Mouse (Mus musculus) G1E (cell line): ENCODE measurements around the gene Mybpc3. TPM values are rescaled to one million over a fixed set of nuclear protein-coding genes. Genes with fewer than 3 reads are reported as not detected.
A peak's percentile ranks its signal among the peaks of the same experiment; 100 is the strongest.

Experiments
- ATAC-seq: 2 replicates; pipeline ENCODE4 v1.8.0; 2016; ENCODE audit warnings: mild to moderate bottlenecking; ENCODE audit not compliant: insufficient number of reproducible peaks, poor library complexity, low FRiP score, severe bottlenecking; ENCODE audit errors: extremely low read depth
- DNase-seq: peaks from one replicate; pipeline ENCODE4 v3.0.0; 2012; ENCODE audit warnings: low spot score
- H3K27me3 ChIP-seq: 2 replicates; pipeline ENCODE4 v1.6.1; 2012; ENCODE audit warnings: mild to moderate bottlenecking, low read length, inconsistent platforms; ENCODE audit not compliant: insufficient read depth
- H3K36me3 ChIP-seq: replicated peaks from 2 replicates; pipeline ENCODE3; 2012; ENCODE audit warnings: mild to moderate bottlenecking, inconsistent platforms
- H3K4me1 ChIP-seq: 2 replicates; pipeline ENCODE4 v1.6.1; 2012; ENCODE audit warnings: low read depth, low read length, inconsistent platforms, mixed read lengths; ENCODE audit not compliant: insufficient read depth
- H3K4me3 ChIP-seq: 2 replicates; pipeline ENCODE4 v1.5.1; 2012; ENCODE audit warnings: low read depth, mild to moderate bottlenecking, inconsistent platforms, low read length, moderate library complexity, mixed read lengths
- H3K9me3 ChIP-seq: replicated peaks from 2 replicates; pipeline ENCODE4 v1.6.1; 2012; ENCODE audit warnings: inconsistent platforms
- CTCF ChIP-seq: IDR thresholded peaks from 2 replicates; pipeline ENCODE4 v1.5.1; 2012; ENCODE audit warnings: low read depth, low read length, inconsistent platforms, mixed read lengths
- GATA1 ChIP-seq: IDR thresholded peaks from 2 replicates; pipeline ENCODE4 v1.6.1; 2012; ENCODE audit warnings: borderline replicate concordance, low read length, inconsistent platforms, mixed read lengths
- GATA2 ChIP-seq: IDR thresholded peaks from 2 replicates; pipeline ENCODE4 v1.6.1; 2012; ENCODE audit warnings: low read depth, low read length, inconsistent platforms, borderline replicate concordance
- POLR2AphosphoS5 ChIP-seq: IDR thresholded peaks from 2 replicates; pipeline ENCODE4 v1.6.1; 2012; ENCODE audit warnings: low read depth, low read length, inconsistent platforms; ENCODE audit not compliant: insufficient replicate concordance
- TAL1 ChIP-seq: conservative IDR thresholded peaks from 2 replicates; pipeline ENCODE4 v1.6.1; 2012; ENCODE audit warnings: low read depth, low read length, inconsistent platforms, mixed read lengths
- polyA plus RNA-seq: library from polyadenylated mRNA; stranded (reverse); fragments of >175 nt; gene quantifications from 2 replicates; pipeline ENCODE4 v1.2.3, GENCODE M21; 2012
- total RNA-seq, 2 experiments: library from RNA; stranded (forward) in 1 of 2; stranded (reverse) in 1 of 2; fragments of 200-1000 nt in 1 of 2; fragments of >200 nt in 1 of 2; fragmentation: Nextera tagmentation in 1 of 2; gene quantifications; 2 replicates each; pipeline ENCODE4 v1.2.3; 2014 to 2017

The Mybpc3 gene
- total and polyA plus RNA-seq, 3 experiments = not detected

DNA sequence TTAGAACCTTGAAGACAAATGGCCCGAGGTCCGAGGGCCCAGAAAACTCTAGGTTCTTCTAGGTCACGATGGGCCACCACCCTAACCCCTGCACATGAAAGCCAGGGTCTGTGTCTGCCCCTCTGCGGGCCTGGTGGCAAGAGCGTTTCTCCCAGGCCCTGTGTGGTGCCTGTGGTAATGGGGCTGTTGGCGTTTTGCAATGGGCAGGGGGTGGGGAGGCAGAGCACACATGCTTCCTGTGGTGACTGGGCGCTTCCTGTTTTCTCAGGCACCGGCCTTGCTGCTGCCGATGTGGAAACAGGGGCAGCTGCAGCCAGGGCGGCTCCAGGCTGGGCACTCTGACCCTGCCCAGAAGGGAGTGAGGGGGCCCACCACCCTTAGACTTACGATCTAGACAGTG lies 35.1 kb upstream of the Mybpc3 start:
- H3K27me3 ChIP-seq = peaks cover 7% of the 10 kb centered on the region; the same call in 1 of the 2 replicates
- DNase-seq (peak; percentile 83), ATAC-seq (peak; percentile 89)
- TF ChIP-seq TAL1 (no peak), GATA1 (no peak), GATA2 (no peak), POLR2AphosphoS5 (no peak)
- H3K36me3 ChIP-seq = no peaks in the 10 kb centered on the region
- no peaks in the 10 kb centered on the region for H3K9me3 ChIP-seq
- H3K4me1 ChIP-seq = peaks cover 78% of the 10 kb centered on the region
- H3K4me3 ChIP-seq = peak overlapping the region; percentile 63; the same call in 1 of the 2 replicates

DNA sequence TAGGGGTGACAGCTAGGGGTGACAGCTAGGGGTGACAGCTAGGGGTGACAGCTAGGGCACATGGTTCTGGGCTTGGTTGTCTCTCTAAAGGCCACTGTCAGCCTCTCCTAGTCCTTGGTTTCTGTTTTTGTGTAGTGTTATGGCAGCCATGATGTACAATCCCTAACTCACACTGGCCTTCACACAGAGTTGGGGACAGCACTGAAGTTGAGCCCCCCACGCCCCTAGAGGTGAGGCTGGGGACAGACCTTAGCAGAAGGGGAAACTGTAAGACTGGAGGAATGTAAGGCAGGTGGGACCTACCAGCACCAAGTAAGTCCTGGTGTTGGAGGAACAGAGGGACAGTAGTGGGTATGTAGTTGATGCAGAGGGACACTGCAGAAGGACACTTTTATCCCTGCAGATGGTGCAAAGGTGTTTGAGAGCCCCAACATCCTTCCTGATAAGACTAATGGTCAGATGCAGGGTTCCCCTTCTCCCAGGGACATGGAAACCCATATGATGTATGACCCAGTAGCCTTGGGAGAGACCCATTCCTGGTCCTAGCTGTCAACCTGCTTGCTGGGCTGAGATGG lies 34.5 kb upstream of the Mybpc3 start:
- no peaks in the 10 kb centered on the region for H3K9me3 ChIP-seq
- H3K27me3 ChIP-seq = peaks cover 7% of the 10 kb centered on the region; the same call in 1 of the 2 replicates
- H3K36me3 ChIP-seq = no peaks in the 10 kb centered on the region
- ATAC-seq (no peak), DNase-seq (no peak)
- H3K4me1 ChIP-seq = peaks cover 78% of the 10 kb centered on the region
- peak overlapping the region; percentile 63; the same call in 1 of the 2 replicates for H3K4me3 ChIP-seq
- no peak for TF ChIP-seq CTCF
- no peak for TF ChIP-seq GATA2
- no peak for TF ChIP-seq POLR2AphosphoS5
- no peak for TF ChIP-seq GATA1
- TF ChIP-seq TAL1 = no peak

DNA sequence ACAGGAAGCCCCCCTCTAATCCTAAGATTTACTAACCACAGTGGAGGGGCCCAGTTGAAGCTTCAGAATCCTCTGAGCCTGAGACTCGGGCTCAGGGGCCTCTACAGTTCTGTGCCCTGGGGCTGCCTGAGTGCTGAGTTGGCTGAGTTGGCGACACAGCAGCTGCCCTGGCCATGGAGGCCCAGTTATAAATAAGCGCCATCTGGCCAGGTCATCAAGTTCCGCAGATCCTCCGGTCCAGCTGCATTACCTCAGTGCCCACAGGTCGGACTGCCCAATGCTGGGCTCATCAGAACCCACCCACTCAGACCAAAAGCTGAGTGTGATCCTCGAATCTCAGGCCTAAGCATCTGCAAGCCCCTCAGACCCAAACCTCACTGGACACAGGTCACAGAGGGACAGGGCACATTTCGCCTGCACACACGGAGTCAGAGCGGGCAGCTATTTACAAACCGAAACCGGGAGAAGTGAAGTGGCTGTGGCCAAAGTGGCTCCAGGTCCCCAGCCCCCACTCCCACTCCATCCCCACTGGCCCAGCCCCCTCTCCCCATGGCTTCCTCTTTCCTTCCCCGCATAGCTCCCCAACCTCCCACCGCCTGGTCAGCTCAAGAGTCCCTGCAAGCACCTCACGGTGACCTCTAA lies 33.6 kb upstream of the Mybpc3 start:
- H3K27me3 ChIP-seq = peaks cover 7% of the 10 kb centered on the region; the same call in 1 of the 2 replicates
- peaks cover 77% of the 10 kb centered on the region for H3K4me1 ChIP-seq
- ATAC-seq (no peak), DNase-seq (no peak)
- no peaks in the 10 kb centered on the region for H3K9me3 ChIP-seq
- H3K36me3 ChIP-seq = no peaks in the 10 kb centered on the region
- no peak overlapping the region; the same call in 1 of the 2 replicates for H3K4me3 ChIP-seq
- TF ChIP-seq TAL1 (no peak), POLR2AphosphoS5 (no peak), GATA1 (no peak)

DNA sequence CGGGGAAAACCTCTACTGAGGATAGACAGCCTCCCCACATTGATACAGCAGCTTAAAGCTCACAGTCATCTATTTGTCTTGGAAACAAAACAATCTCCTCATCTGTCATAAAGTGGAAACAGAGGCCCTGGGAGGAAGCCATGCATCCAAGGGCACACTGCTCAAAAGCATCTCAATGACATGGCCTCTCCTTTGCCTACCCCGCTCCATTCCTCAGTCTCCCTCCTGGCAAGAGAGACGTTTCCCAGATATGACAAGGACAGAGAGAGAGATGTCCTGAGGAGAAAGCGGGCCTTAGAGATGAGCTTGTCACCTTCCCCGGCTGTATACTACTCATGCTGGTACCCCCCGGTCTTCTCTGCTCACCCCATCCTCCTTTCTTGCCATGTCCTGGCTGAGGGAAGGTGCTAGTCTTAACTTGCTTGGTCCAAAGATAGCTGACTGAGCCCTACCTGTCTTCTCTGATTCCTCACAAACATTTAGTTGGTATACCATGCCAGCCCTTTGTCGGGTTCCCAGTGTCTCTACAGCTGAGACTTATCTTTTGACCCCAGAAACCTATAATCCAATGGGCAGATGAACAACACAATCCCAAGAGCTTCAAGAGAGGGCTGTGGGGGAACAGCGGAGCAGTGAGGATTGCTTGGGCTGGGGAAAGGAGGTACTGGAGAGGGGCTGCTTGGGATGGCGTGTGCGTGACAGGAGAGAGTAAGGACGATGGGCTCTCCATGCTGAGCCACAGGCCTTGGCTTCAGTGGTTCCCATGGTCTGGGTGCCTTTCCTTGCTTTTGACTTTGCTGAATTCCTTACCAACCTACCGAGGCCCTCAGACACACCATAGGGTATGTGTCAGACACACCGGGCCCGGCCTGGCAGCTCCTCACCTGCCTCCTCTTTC lies 32.2 kb upstream of the Mybpc3 start:
- Histone ChIP-seq H3K36me3 (no peaks in the 10 kb centered on the region), H3K9me3 (no peaks in the 10 kb centered on the region), H3K4me3 (no peak overlapping the region), H3K4me1 (peaks cover 80% of the 10 kb centered on the region), H3K27me3 (peaks cover 7% of the 10 kb centered on the region; the same call in 1 of the 2 replicates)
- ATAC-seq (no peak), DNase-seq (no peak)
- TF ChIP-seq CTCF (no peak), TAL1 (no peak), GATA1 (no peak), GATA2 (no peak), POLR2AphosphoS5 (no peak)

DNA sequence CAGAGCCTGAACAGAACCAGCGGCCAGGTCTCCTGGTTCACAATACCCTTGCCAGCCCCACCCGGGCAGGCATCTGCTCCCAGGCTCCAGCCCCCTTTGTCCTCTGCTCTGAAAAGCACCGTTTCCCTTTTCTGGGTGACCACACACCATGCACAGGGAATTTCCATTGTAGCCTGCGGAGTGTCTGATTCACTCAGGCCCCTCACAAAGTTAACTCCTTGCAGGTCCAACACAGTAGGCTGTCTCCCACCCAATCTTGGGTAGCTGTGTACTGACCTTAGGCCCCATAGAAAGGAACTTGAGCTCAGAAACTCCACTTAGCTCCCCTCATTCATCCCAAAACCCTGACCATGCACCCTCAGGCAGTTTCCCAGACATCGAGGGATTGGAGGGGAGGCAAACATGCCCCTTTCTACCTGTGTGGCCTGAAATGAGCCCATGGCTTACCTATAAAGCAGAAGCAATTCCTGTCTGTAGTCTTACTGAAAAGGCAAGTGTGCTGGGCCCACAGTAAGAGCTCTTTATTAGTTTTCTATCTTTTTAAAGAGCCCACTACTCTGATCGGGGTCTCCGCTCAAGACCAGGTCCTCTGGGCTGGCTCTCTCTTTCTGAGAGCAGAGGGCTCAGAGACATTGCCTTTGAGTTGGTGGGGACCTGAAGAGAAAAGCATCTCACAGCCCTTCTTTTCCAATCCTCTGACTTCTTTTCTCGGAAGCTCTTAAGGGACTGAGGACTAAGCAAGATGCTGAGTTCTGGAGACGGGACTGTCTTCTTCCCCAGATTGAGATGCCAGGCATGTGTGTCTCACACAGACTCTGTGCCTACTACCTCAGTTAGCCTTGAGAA lies 31.3 kb upstream of the Mybpc3 start:
- peaks cover 81% of the 10 kb centered on the region for H3K4me1 ChIP-seq
- DNase-seq = no peak
- H3K9me3 ChIP-seq = no peaks in the 10 kb centered on the region
- no peaks in the 10 kb centered on the region for H3K36me3 ChIP-seq
- H3K4me3 ChIP-seq = no peak overlapping the region
- ATAC-seq = no peak
- H3K27me3 ChIP-seq = peaks cover 7% of the 10 kb centered on the region; the same call in 1 of the 2 replicates
- TF ChIP-seq GATA1 (no peak), TAL1 (no peak)

DNA sequence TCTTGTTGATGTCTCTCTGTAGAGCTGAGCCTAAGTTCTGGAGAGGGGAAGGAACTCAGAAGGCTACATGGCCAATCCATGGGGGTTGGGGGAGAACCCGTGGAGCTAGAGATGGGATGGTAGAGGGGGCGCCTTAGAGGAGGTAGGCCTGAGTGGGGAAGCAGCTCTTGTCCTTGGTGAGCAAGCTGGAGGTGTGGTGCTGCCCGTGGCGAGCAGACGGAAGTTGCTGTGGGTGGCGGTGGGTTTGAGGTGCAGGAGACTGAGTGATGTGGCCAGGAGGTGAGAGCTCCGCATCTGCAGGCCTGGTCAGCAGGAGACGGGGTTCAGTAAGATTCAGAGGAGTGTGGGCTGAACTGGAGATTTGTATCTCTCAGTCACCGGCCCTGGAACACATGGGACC lies 30.5 kb upstream of the Mybpc3 start:
- TF ChIP-seq CTCF (no peak), GATA2 (no peak), TAL1 (no peak), POLR2AphosphoS5 (no peak), GATA1 (no peak)
- Histone ChIP-seq H3K36me3 (no peaks in the 10 kb centered on the region), H3K9me3 (no peaks in the 10 kb centered on the region), H3K4me1 (peaks cover 80% of the 10 kb centered on the region), H3K4me3 (no peak overlapping the region), H3K27me3 (peaks cover 7% of the 10 kb centered on the region; the same call in 1 of the 2 replicates)
- no peak for ATAC-seq
- no peak for DNase-seq
